Mouse (Mus musculus) stomach, postnatal 0 days (tissue): ENCODE measurements around the gene Plcl1. TPM values are rescaled to one million over a fixed set of nuclear protein-coding genes. Genes with fewer than 3 reads are reported as not detected.

Source experiments
- ATAC-seq: fragments of 200-750 bp; cut with Nextera tagmentation; 2 replicates; pipeline ENCODE4 v1.8.0; 2017; ENCODE audit not compliant: low FRiP score, low TSS enrichment
- DNase-seq: peaks from one replicate; pipeline ENCODE4 v3.0.0-alpha.2; 2016; ENCODE audit warnings: low spot score
- H3K27ac ChIP-seq: fragments of 300-500 bp; sonication (generic); replicated peaks from 2 replicates; pipeline ENCODE4 v1.5.1; 2014; ENCODE audit warnings: mild to moderate bottlenecking, control low read depth
- H3K27me3 ChIP-seq: fragments of 300-500 bp; sonication (generic); 2 replicates; pipeline ENCODE4 v1.6.1; 2014; ENCODE audit warnings: low read length; ENCODE audit not compliant: control insufficient read depth, insufficient read depth
- H3K36me3 ChIP-seq: fragments of 300-500 bp; sonication (generic); 2 replicates; pipeline ENCODE4 v1.6.1; 2014; ENCODE audit warnings: low read length, mixed read lengths; ENCODE audit not compliant: control insufficient read depth, insufficient read depth
- H3K4me1 ChIP-seq: fragments of 300-500 bp; sonication (generic); replicated peaks from 2 replicates; pipeline ENCODE4 v1.6.1; 2014; ENCODE audit warnings: antibody characterized with exemption; ENCODE audit not compliant: control insufficient read depth, insufficient read depth
- H3K4me2 ChIP-seq: fragments of 300-500 bp; sonication (generic); replicated peaks from 2 replicates; pipeline ENCODE4 v1.6.1; 2014; ENCODE audit warnings: low read depth, mild to moderate bottlenecking, control low read depth, moderate library complexity
- H3K4me3 ChIP-seq: fragments of 300-500 bp; sonication (generic); 2 replicates; pipeline ENCODE4 v1.5.1; 2014; ENCODE audit warnings: low read depth, low read length, control low read depth
- H3K9ac ChIP-seq: fragments of 300-500 bp; sonication (generic); 2 replicates; pipeline ENCODE4 v1.6.1; 2014; ENCODE audit warnings: mild to moderate bottlenecking, low read length, control low read depth, mixed read lengths
- H3K9me3 ChIP-seq: fragments of 300-500 bp; sonication (generic); 2 replicates; pipeline ENCODE4 v1.6.1; 2016; ENCODE audit warnings: low read length; ENCODE audit not compliant: control insufficient read depth
- CTCF ChIP-seq: IDR thresholded peaks from 2 replicates; pipeline ENCODE4 v1.5.1; 2016; ENCODE audit warnings: antibody characterized with exemption, low read depth, mild to moderate bottlenecking, moderate library complexity
- EP300 ChIP-seq: optimal IDR thresholded peaks from 2 replicates; pipeline ENCODE3; 2016; ENCODE audit warnings: antibody characterized with exemption
- WGBS: fragments of 180-500 bp; shearing (Covaris S2); extraction: QIAGEN DNeasy Blood & Tissue Kit; methylation state at CpG from one replicate; pipeline ENCODE4 v1.1.7; 2014; 5-methylcytosine and 5-hydroxymethylcytosine counted together
- polyA plus RNA-seq: library from polyadenylated mRNA; unstranded; fragments of >200 nt; fragmentation: Nextera tagmentation; extraction: Ambion mirVana; gene quantifications from 2 replicates; pipeline ENCODE4 v1.2.1, GENCODE M21; 2015

Plcl1 gene
- polyA plus RNA-seq, 1 experiment from 2014 or later, result 1.7 TPM

DNA sequence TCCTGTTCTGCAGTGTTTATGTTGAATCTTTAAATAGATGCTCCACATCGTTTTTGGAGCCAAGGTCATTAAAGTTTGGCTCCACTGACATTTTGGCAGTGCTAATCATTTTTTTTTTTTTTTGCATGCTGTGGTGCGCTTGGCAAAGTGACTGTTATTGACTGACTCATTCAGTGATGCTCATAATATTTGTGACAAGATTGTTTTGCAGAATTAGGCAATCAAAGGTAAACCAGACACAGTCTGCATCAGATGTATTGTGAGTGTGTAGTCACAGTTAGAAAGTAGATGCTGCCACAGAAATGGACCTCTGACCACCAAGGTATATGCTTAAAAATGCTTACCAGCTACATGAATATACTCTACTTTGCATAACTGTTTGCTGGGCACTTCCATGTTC is 21.9 kb downstream of the Plcl1 start:
- no peak overlapping the region for H3K4me3 ChIP-seq
- TF ChIP-seq EP300, result no peak
- TF ChIP-seq CTCF, result no peak
- H3K4me1 ChIP-seq, result no peaks in the 10 kb centered on the region
- no peaks in the 10 kb centered on the region for H3K36me3 ChIP-seq
- DNase-seq, result no peak
- H3K27me3 ChIP-seq, result no peaks in the 10 kb centered on the region
- no peaks in the 10 kb centered on the region for H3K9me3 ChIP-seq
- H3K27ac ChIP-seq, result no peak overlapping the region
- no peak overlapping the region for H3K9ac ChIP-seq
- H3K4me2 ChIP-seq, result no peak overlapping the region
- no peak for ATAC-seq
- 59% methylated on average over 2 of the region's 2 CpGs for WGBS

GRCm38 (mm10) chr1:55429051-55429450 is 23.3 kb downstream of the Plcl1 start:
- no peaks in the 10 kb centered on the region for H3K36me3 ChIP-seq
- no peak overlapping the region for H3K4me3 ChIP-seq
- ATAC-seq (no peak), DNase-seq (no peak)
- no peak overlapping the region for H3K9ac ChIP-seq
- H3K9me3 ChIP-seq, result no peaks in the 10 kb centered on the region
- 61% methylated on average over 2 of the region's 2 CpGs for WGBS
- H3K4me1 ChIP-seq, result no peaks in the 10 kb centered on the region
- H3K4me2 ChIP-seq, result no peak overlapping the region
- TF ChIP-seq CTCF, result no peak
- no peak for TF ChIP-seq EP300
- H3K27ac ChIP-seq, result no peak overlapping the region
- H3K27me3 ChIP-seq, result no peaks in the 10 kb centered on the region

- no peak overlapping the region for H3K27ac ChIP-seq
- WGBS, result 89% methylated on average over 1 of the region's 1 CpGs
- no peaks in the 10 kb centered on the region for H3K27me3 ChIP-seq
- DNase-seq, result no peak
- ATAC-seq, result no peak
- H3K4me3 ChIP-seq, result no peak overlapping the region
- no peak overlapping the region for H3K4me2 ChIP-seq
- no peak overlapping the region for H3K9ac ChIP-seq
- no peaks in the 10 kb centered on the region for H3K4me1 ChIP-seq
- TF ChIP-seq EP300 (no peak), CTCF (peak; percentile 35)
- H3K9me3 ChIP-seq, result no peaks in the 10 kb centered on the region
- H3K36me3 ChIP-seq, result no peaks in the 10 kb centered on the region
These were observed 24.0 kb downstream of the Plcl1 start for GRCm38 (mm10) chr1:55429708-55430107.

DNA sequence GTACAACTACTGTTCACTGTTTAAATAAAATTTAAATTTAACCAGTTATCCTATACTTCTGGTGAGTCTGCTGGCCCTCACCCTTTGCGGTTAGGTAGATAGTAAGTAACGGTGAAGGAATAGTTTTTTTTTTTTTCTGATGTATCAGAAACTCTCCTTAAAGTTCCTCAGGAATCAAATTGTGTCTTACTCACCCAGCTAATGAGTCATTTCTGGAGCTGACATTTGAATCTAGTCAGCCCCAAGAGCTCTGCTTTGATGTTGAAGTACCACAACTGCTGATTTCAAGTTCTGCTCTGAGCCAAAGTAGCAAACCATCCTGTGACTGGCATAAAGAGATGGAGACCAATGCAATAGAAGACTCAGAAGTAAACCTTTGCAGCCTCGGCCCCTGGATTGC is 24.9 kb downstream of the Plcl1 start:
- H3K9me3 ChIP-seq, result no peaks in the 10 kb centered on the region
- no peak for TF ChIP-seq CTCF
- no peak for TF ChIP-seq EP300
- ATAC-seq (no peak), DNase-seq (no peak)
- no peak overlapping the region for H3K9ac ChIP-seq
- 93% methylated on average over 3 of the region's 3 CpGs for WGBS
- no peaks in the 10 kb centered on the region for H3K4me1 ChIP-seq
- H3K27me3 ChIP-seq, result no peaks in the 10 kb centered on the region
- H3K27ac ChIP-seq, result no peak overlapping the region
- no peak overlapping the region for H3K4me2 ChIP-seq
- no peaks in the 10 kb centered on the region for H3K36me3 ChIP-seq
- H3K4me3 ChIP-seq, result no peak overlapping the region

DNA sequence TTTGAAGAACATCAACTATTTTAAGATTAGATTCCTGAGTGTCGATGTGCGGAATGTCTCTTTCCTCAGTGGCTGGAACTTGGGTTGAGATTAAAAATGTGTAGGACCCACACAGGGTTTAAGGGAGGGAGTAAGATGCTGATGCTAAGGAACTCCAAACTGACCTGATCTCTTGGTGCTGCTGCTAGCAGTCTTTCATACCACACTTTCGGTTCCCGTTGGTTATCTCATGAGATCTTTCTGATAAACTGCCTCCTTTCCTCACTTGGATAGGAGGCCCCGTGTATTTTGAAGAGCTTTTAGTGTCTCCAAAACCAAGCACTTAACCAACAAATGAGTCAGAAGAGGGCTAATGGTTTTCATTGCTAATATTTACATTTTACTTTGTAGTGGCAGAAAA is 30.9 kb downstream of the Plcl1 start:
- ATAC-seq, result no peak
- TF ChIP-seq CTCF (no peak), EP300 (no peak)
- H3K36me3 ChIP-seq, result no peaks in the 10 kb centered on the region
- WGBS, result 41% methylated on average over 5 of the region's 5 CpGs
- H3K9me3 ChIP-seq, result no peaks in the 10 kb centered on the region
- no peaks in the 10 kb centered on the region for H3K4me1 ChIP-seq
- H3K9ac ChIP-seq, result no peak overlapping the region
- no peak overlapping the region for H3K27ac ChIP-seq
- no peaks in the 10 kb centered on the region for H3K27me3 ChIP-seq
- H3K4me2 ChIP-seq, result peak overlapping the region; percentile 26
- no peak for DNase-seq
- no peak overlapping the region for H3K4me3 ChIP-seq

DNA sequence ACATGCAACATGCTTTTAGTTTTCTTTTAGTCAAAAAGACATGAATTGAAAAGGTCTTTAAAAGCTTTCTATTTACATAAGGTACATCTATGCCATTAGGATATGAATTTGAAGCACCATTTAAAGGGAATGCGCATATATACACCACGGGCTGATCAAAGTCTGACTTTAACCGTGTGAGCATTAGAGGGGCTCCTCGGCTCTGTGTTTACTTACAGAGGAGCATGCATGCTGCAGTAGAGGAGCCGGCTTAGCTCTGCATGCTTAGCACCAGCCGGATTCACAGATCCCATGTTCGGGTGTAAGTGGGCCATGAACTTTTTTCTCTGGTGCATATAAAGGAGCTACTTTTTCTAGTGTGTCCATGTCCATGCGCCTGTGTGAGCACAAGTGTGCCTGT is 31.4 kb downstream of the Plcl1 start:
- H3K36me3 ChIP-seq, result no peaks in the 10 kb centered on the region
- DNase-seq, result no peak
- H3K27me3 ChIP-seq, result no peaks in the 10 kb centered on the region
- H3K4me1 ChIP-seq, result no peaks in the 10 kb centered on the region
- no peak overlapping the region for H3K9ac ChIP-seq
- H3K9me3 ChIP-seq, result no peaks in the 10 kb centered on the region
- WGBS, result 23% methylated on average over 8 of the region's 8 CpGs
- ATAC-seq, result no peak
- peak overlapping the region; percentile 38 for H3K4me2 ChIP-seq
- no peak for TF ChIP-seq CTCF
- TF ChIP-seq EP300, result no peak
- H3K27ac ChIP-seq, result no peak overlapping the region
- no peak overlapping the region for H3K4me3 ChIP-seq
